Mouse (Mus musculus): Measurements from ENCODE around the gene Cryba1. TPM values are rescaled to one million over a fixed set of nuclear protein-coding genes. Genes with fewer than 3 reads are reported as not detected.
"Not testable (repeated sequence)": the region's sequence is repeated elsewhere in the genome, so short reads cannot be mapped to it uniquely, and the experiment has no call there.

Cryba1 gene
- polyA plus RNA-seq, 1 experiment from 2014 or later: 159 TPM

DNA sequence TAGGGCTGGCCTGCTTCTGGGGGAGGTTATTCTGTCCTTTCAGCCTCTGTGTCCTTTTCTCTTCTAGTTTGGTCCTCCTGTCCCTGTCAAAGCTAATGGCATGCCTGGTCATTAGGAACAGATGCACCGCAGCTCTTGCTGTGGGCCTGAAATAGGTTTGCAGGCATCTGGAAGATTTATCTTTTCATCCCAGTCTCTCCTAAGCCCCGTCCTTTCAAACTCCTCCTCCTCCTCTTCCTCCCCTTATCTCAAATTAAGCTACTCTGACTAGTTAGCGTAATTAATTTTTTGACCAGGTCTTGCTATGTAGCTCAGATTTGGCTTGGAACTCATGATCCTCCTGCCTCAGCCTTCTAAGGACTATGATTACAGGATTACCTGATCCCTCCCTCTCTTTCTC is 28.4 kb upstream of the Cryba1 start:
- no peak for ATAC-seq (ENCODE audit: insufficient number of reproducible peaks, insufficient read depth, low FRiP score, low TSS enrichment)
- Histone ChIP-seq H3K4me2 (replicated peaks) (no peak overlapping the region), H3K4me3 (no peak overlapping the region), H3K36me3 (no peaks in the 10 kb centered on the region), H3K4me1 (no peaks in the 10 kb centered on the region), H3K9me3 (no peaks in the 10 kb centered on the region), H3K9ac (no peak overlapping the region), H3K27ac (no peak overlapping the region), H3K27me3 (no peaks in the 10 kb centered on the region)
- WGBS: 80% methylated on average over 3 of the region's 3 CpGs

DNA sequence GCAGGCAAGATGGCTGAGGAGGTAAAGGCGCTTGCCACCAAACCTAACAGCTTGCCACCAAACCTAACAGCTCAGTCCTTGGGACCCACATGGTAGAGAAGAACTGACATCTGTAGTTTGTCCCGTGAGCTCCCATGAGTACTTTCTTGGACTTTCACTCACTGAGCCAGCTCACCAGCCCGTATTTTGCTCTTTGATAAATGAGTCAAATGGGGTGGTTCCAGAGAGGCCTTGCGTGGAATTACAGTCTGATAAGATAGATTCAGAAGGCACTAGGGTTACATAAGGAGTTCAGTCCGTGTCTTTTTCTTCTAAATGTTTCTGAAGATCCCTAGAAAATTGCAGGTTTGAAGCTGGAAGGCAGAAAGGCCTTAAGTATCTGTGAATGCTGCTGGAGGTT is 27.4 kb upstream of the Cryba1 start:
- H3K27me3 ChIP-seq: no peaks in the 10 kb centered on the region
- 79% methylated on average over 5 of the region's 5 CpGs for WGBS
- H3K4me3 ChIP-seq: no peak overlapping the region
- H3K36me3 ChIP-seq: no peaks in the 10 kb centered on the region
- no peak for ATAC-seq (ENCODE audit: insufficient number of reproducible peaks, insufficient read depth, low FRiP score, low TSS enrichment)
- H3K27ac ChIP-seq: no peak overlapping the region
- H3K4me1 ChIP-seq: no peaks in the 10 kb centered on the region
- no peak overlapping the region for H3K9ac ChIP-seq
- no peaks in the 10 kb centered on the region for H3K9me3 ChIP-seq
- no peak overlapping the region for H3K4me2 ChIP-seq (replicated peaks)

DNA sequence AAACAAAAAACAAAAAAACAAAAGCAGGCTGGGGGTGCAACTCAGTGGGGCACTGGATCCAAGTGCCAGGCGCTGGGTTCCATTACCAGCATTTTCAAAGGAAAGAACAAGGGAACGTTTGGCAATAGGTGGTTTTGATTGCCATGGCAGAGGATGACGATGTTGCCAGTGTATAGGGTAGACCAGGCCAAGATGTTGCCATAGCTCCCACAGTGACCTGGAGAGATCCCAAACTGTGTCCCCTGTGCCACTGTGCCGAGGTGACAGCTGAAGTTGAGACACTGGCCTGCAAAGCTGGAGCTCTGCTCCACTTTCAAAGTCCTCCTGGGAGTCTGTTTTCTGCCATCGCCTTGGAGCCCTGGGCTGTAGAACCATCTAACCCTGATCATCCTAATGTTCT is 23.9 kb upstream of the Cryba1 start:
- H3K4me2 ChIP-seq (replicated peaks): no peak overlapping the region
- H3K9ac ChIP-seq: no peak overlapping the region
- H3K27me3 ChIP-seq: no peaks in the 10 kb centered on the region
- no peak for ATAC-seq (ENCODE audit: insufficient number of reproducible peaks, insufficient read depth, low FRiP score, low TSS enrichment)
- no peaks in the 10 kb centered on the region for H3K36me3 ChIP-seq
- H3K4me1 ChIP-seq: no peaks in the 10 kb centered on the region
- no peak overlapping the region for H3K4me3 ChIP-seq
- WGBS: 80% methylated on average over 5 of the region's 5 CpGs
- no peak overlapping the region for H3K27ac ChIP-seq
- no peaks in the 10 kb centered on the region for H3K9me3 ChIP-seq

DNA sequence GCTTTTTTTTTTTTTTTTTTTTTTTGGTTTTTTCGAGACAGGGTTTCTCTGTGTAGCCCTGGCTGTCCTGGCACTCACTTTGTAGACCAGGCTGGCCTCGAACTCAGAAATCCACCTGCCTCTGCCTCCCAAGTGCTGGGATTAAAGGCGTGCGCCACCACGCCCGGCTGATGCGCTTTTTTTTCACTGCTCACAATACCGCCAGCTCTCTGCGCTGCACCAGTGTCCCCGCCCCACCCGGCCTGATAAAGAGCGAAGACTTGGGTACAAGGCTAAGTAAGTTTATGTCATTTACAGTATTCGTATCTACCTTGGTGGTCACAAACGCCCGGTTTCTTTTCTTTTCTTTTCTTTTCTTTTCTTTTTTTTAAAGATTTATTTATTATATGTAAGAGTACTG is 22.0 kb upstream of the Cryba1 start:
- H3K4me2 ChIP-seq (replicated peaks); H3K36me3 ChIP-seq: not testable (repeated sequence)

DNA sequence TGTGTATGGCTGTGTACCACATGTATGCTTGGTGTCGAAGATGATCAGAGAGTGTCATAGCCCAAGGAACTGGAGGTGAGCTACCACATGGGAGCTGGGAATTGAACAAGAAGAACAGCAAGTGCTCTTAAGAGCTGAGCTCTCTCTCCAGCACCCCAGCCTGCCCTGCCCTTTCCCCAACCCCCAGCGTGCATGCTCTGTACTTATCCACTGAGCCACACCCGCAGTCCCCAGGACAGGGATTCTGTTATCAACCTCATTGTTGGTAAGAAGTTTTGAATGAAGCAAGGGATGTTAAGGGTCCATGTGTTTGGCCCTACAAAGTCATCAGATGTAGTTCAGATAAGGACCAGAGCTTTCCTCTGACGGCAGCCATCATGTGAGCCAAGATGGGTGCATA is 21.6 kb upstream of the Cryba1 start:
- Histone ChIP-seq H3K4me1 (no peaks in the 10 kb centered on the region), H3K9me3 (no peaks in the 10 kb centered on the region), H3K36me3 (no peaks in the 10 kb centered on the region), H3K27me3 (no peaks in the 10 kb centered on the region), H3K4me2 (replicated peaks) (no peak overlapping the region), H3K9ac (no peak overlapping the region), H3K4me3 (no peak overlapping the region), H3K27ac (no peak overlapping the region)
- no peak for ATAC-seq (ENCODE audit: insufficient number of reproducible peaks, insufficient read depth, low FRiP score, low TSS enrichment)
- WGBS: 86% methylated on average over 4 of the region's 4 CpGs

More for the DNA sequence above, 22.0 kb upstream of the Cryba1 start:
- H3K27me3 ChIP-seq; ATAC-seq (ENCODE audit: insufficient number of reproducible peaks, insufficient read depth, low FRiP score, low TSS enrichment); H3K9ac ChIP-seq; H3K9me3 ChIP-seq; H3K4me3 ChIP-seq; H3K4me1 ChIP-seq; H3K27ac ChIP-seq: not testable (repeated sequence)
- 93% methylated on average over 14 of the region's 15 CpGs for WGBS

DNA sequence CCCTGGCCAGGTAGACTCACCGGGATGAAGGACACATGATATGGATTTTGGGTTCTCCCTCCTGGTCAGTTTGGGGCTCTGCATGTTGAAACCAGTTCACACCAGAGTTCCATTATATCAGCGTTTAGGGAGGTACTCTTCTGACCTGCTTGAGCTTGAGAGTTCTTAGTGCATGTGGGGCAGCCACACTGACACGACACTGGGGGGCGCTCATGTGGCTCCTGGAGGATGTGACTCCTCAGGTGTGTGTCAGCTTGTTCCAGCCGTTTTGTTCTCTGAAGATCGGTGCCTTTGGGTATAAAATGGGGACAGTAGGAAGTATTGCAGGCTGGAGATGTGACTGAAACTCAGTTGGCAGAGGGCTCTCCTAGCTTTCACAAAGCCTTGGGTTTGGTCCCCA is 18.9 kb upstream of the Cryba1 start:
- Histone ChIP-seq H3K27me3 (no peaks in the 10 kb centered on the region), H3K4me2 (replicated peaks) (no peak overlapping the region), H3K27ac (no peak overlapping the region), H3K9ac (no peak overlapping the region), H3K4me3 (no peak overlapping the region), H3K36me3 (no peaks in the 10 kb centered on the region), H3K9me3 (no peaks in the 10 kb centered on the region), H3K4me1 (no peaks in the 10 kb centered on the region)
- 34% methylated on average over 6 of the region's 6 CpGs for WGBS
- no peak for ATAC-seq (ENCODE audit: insufficient number of reproducible peaks, insufficient read depth, low FRiP score, low TSS enrichment)

DNA sequence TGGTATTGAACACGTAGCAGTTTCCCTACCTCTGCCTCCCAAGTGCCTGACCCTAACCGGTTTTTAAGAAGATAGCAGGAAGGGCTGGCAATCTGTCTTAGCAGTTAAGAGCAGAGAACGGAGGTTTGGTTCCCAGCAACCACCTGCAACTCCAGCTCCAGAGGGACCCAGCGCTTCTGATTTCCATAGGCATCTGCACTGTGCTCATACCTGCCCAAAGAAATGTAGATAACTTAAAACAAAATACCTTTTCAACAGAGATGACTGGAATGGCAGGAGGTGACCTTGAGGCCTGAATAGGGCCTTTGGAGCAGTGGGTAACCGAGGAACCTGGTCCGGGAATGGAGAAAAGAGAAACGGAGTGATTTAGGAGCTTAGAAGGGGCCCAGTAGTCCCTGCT is 13.5 kb upstream of the Cryba1 start:
- Histone ChIP-seq H3K4me2 (replicated peaks) (no peak overlapping the region), H3K27me3 (no peaks in the 10 kb centered on the region), H3K4me3 (no peak overlapping the region), H3K9me3 (no peaks in the 10 kb centered on the region), H3K9ac (no peak overlapping the region), H3K27ac (no peak overlapping the region), H3K36me3 (no peaks in the 10 kb centered on the region), H3K4me1 (no peaks in the 10 kb centered on the region)
- no peak for ATAC-seq (ENCODE audit: insufficient number of reproducible peaks, insufficient read depth, low FRiP score, low TSS enrichment)
- 46% methylated on average over 7 of the region's 7 CpGs for WGBS

DNA sequence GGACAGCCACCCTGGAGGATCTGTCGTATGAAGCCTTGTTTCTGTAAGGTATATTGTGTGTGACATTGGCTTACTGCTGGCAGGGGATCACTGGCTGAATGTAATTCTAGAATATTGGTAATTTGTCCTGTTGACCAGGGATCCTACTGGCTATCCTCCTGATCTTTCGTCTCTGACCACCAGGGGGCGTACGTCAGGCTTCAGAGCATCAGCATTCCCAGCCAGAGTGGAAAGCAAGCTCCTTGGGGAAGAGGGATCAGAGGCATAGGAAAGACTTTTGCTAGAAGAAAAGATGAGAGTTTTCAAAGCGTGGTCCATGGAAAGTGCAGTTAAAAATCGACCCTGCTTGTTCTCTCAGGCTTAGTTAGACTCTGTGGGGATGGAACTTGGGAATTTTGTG is 12.2 kb upstream of the Cryba1 start:
- no peak for ATAC-seq (ENCODE audit: insufficient number of reproducible peaks, insufficient read depth, low FRiP score, low TSS enrichment)
- no peak overlapping the region for H3K4me2 ChIP-seq (replicated peaks)
- H3K36me3 ChIP-seq: no peaks in the 10 kb centered on the region
- H3K9ac ChIP-seq: no peak overlapping the region
- 1% methylated on average over 6 of the region's 6 CpGs for WGBS
- no peaks in the 10 kb centered on the region for H3K27me3 ChIP-seq
- no peak overlapping the region for H3K27ac ChIP-seq
- H3K4me3 ChIP-seq: no peak overlapping the region
- H3K4me1 ChIP-seq: no peaks in the 10 kb centered on the region
- no peaks in the 10 kb centered on the region for H3K9me3 ChIP-seq

DNA sequence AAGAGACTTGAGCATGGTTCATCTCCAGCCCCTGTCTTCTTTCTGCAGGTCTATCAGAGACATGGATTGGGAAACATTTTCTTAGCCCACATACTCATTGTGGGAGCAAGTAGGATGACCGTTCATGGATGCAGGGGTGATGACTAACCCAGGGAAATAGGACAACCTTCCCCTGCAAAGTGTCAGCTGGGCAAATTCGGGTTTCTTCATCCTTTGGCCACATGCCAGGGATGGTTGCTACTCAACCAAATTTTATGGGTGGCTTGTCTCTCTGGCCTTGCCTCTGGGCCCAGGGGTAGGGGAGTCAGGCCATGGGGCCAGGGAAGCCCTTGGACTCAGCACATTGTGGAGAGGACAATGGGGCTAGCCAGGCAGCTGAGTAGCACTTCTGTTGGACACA is 3.5 kb upstream of the Cryba1 start:
- H3K4me1 ChIP-seq: no peaks in the 10 kb centered on the region
- 71% methylated on average over 2 of the region's 2 CpGs for WGBS
- H3K9ac ChIP-seq: no peak overlapping the region
- H3K4me2 ChIP-seq (replicated peaks): no peak overlapping the region
- no peaks in the 10 kb centered on the region for H3K9me3 ChIP-seq
- no peak overlapping the region for H3K27ac ChIP-seq
- H3K36me3 ChIP-seq: no peaks in the 10 kb centered on the region
- H3K27me3 ChIP-seq: no peaks in the 10 kb centered on the region
- H3K4me3 ChIP-seq: no peak overlapping the region
- no peak for ATAC-seq (ENCODE audit: insufficient number of reproducible peaks, insufficient read depth, low FRiP score, low TSS enrichment)

DNA sequence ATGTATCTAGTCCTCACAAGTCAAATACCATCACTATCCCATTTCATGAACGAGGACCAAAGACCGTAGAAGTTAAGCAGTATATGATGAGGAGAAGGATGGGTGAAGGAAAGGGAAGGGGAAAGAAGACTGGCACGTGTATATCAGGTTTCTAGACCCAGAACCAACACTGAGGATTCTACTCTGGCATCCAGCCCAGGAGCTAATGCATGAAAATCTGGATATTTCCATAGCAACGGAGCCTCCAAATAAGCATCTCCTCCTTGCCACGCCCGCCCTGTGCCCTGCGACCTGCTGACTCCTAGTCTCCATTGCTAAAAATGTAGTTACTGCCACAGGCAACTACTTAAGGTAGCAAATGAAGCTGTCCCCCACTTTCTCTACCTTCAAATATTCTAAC is 317 bp downstream of the Cryba1 start:
- Histone ChIP-seq H3K27me3 (no peaks in the 10 kb centered on the region), H3K9ac (no peak overlapping the region), H3K9me3 (no peaks in the 10 kb centered on the region), H3K27ac (no peak overlapping the region), H3K4me2 (replicated peaks) (no peak overlapping the region), H3K4me3 (no peak overlapping the region), H3K36me3 (no peaks in the 10 kb centered on the region), H3K4me1 (no peaks in the 10 kb centered on the region)
- no peak for ATAC-seq (ENCODE audit: insufficient number of reproducible peaks, insufficient read depth, low FRiP score, low TSS enrichment)
- 76% methylated on average over 7 of the region's 7 CpGs for WGBS

DNA sequence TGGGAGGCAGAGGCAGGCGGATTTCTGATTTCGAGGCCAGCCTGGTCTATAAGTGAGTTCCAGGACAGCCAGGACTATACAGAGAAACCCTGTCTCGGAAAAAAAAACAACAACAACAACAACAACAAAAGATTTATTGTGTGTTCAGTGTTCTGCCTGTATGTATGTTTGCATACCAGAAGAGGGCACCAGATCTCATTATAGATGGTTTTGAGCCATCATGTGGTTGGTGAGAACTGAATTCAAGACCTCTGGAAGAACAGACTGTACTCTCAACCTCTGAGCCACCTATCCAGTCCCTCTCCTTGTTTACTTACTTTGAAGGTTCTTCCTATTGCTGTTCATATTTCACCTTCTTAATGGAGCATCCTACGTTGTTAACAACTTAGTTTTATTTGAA is 3.7 kb downstream of the Cryba1 start:
- ATAC-seq (ENCODE audit: insufficient number of reproducible peaks, insufficient read depth, low FRiP score, low TSS enrichment): no peak
- Histone ChIP-seq H3K9me3 (no peaks in the 10 kb centered on the region), H3K4me2 (replicated peaks) (no peak overlapping the region), H3K4me1 (no peaks in the 10 kb centered on the region), H3K27ac (no peak overlapping the region), H3K4me3 (no peak overlapping the region), H3K9ac (no peak overlapping the region), H3K27me3 (no peaks in the 10 kb centered on the region), H3K36me3 (no peaks in the 10 kb centered on the region)
- 84% methylated on average over 4 of the region's 4 CpGs for WGBS

DNA sequence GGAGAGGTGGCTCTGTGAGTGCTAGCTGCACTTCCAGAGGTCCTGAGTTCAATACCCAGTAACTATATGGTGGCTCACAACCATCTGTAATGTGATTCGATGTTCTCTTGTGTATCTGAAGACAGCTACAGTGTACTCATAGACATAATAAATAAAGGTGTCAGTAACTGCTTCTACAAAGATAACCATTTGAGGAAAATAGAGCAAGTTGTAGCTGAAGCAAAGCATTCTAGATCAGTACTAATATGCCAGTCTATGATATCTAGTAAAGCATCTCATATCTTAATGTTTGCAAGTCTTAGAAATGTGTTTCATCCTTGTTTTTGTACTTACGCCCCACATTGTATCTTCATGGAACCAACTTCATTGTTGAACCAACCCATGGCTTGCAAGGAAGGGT is 6.0 kb downstream of the Cryba1 start:
- ATAC-seq (ENCODE audit: insufficient number of reproducible peaks, insufficient read depth, low FRiP score, low TSS enrichment): no peak

DNA sequence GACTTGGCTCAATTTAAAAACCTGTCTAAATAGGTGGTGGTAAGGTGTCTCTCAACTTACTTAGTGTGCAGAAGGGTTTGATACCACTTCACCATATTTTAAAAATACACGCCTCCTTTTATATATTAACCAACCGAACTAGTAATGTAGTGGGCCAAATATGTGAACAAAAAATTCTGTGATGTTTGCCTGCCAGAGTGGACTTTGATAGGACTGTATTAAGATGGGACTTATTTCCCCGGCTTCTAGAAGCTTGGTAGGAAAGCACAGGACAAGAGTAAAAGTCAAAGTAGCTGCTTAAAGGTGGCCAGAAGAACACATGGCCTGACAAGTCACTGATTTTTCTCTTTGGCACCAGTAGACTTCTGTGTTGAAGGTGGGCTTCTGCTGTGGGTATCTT is 11.3 kb downstream of the Cryba1 start:
- no peaks in the 10 kb centered on the region for H3K36me3 ChIP-seq
- no peaks in the 10 kb centered on the region for H3K27me3 ChIP-seq
- no peak overlapping the region for H3K4me3 ChIP-seq
- 96% methylated on average over 3 of the region's 3 CpGs for WGBS
- no peak overlapping the region for H3K4me2 ChIP-seq (replicated peaks)
- no peaks in the 10 kb centered on the region for H3K9me3 ChIP-seq
- ATAC-seq (ENCODE audit: insufficient number of reproducible peaks, insufficient read depth, low FRiP score, low TSS enrichment): no peak
- H3K4me1 ChIP-seq: no peaks in the 10 kb centered on the region
- no peak overlapping the region for H3K9ac ChIP-seq
- H3K27ac ChIP-seq: no peak overlapping the region

More for the DNA sequence above, 6.0 kb downstream of the Cryba1 start:
- no peaks in the 10 kb centered on the region for H3K4me1 ChIP-seq
- H3K4me3 ChIP-seq: no peak overlapping the region
- 98% methylated on average over 2 of the region's 2 CpGs for WGBS
- no peaks in the 10 kb centered on the region for H3K36me3 ChIP-seq
- H3K4me2 ChIP-seq (replicated peaks): no peak overlapping the region
- no peak overlapping the region for H3K27ac ChIP-seq
- no peaks in the 10 kb centered on the region for H3K9me3 ChIP-seq
- no peak overlapping the region for H3K9ac ChIP-seq
- H3K27me3 ChIP-seq: no peaks in the 10 kb centered on the region
